Mouse (Mus musculus) thymus, postnatal 14 days (tissue): Measurements from ENCODE around the gene 1700016K19Rik.

Source experiments
- DNase-seq: peaks from one replicate; pipeline ENCODE4 v3.0.0; 2021

1700016K19Rik gene

DNA sequence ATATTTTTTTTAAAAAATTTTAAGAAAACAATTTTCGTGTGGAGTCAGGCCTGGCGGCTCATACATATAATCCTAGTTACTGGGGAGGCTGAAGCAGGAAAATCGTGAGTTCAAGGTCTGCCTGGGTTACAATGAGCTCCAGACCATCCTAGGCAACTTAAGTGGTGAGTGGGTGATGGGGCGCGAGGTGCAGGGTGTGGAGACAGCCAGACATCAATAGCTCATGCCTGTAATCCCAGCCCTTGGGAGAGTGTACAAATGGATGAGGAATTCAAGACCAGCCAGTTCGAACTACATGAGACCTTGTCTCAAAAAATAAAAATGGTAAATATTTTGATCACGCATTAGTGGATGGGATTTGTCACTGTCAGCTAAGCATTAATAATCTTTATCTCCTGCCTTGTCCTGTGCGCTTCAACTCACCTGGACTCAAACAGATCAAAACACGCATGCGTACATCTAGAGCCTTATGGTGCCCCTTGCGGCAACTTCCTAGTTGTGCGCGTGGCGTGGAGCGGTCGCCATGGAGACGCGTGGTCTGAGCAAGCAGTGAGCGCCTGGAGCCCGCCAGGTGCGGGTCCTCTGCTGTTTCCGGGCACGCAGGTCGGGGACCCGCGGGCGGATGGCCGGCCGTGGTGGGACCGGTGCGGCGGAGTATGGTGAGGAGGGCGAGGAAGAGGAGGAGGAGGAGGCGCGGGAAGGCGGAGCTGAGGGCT lies at the start of gene 1700016K19Rik:
Gene 1700016K19Rik (plus strand): TSS at position 473 of the 716 bp plus-strand sequence.
- DNase-seq: peak; percentile 91

DNA sequence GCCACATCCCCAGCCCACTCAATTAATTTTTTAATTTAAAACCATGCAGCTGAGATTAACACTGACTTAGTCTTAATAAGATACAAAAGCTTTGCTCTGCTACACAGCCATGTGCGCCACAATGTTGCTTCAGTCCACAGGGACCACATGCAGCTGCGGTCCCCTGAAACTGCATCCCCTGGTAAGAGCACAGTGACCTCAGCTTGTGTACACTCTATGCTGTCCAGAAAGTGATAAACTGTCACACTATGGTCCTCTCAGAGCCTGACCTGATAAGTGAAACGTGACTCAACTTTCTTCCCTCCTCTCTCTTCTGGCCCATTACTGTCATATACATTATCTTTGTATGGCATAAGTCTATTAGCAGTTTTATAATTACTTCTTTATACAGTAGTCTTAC lies 49.3 kb upstream of the 1700016K19Rik start:
- DNase-seq: no peak

DNA sequence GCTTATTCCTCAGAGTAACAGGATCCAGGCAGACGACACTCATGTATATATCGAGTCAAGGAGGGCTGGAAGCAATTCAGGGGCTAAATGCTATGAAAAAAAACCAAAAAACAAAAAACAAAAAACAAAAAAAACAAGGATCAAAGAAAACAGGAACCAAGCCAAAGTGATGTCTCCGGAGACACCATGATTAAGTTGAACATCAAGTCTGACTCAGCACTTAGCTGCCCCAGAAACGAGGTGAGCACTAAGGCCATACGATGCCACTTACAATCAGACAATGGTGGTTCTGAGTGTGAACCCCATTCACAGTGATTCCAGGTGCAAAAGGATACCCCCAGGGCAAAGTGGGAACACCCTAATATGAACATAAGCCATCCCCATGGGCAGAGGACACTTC lies 47.8 kb upstream of the 1700016K19Rik start:
- DNase-seq: no peak

DNA sequence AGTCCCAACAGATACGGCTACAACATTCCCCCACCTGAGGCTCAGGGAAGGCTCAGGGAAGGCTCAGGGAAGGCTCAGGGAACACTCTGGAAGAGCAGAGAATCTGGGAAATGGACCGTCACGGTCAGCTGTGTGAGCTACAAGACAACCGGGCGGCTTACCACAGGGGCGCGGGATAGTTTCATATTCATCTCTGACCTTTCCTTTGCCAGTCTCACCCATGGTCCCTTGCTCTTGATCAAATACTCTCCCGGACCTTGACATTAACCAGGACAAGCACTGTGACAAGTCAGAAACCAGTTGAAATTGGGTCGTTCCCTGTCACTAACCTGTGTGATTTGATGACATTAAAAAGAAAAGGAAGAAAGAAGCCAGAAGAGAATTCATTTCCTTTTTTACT lies 44.8 kb upstream of the 1700016K19Rik start:
- no peak for DNase-seq

DNA sequence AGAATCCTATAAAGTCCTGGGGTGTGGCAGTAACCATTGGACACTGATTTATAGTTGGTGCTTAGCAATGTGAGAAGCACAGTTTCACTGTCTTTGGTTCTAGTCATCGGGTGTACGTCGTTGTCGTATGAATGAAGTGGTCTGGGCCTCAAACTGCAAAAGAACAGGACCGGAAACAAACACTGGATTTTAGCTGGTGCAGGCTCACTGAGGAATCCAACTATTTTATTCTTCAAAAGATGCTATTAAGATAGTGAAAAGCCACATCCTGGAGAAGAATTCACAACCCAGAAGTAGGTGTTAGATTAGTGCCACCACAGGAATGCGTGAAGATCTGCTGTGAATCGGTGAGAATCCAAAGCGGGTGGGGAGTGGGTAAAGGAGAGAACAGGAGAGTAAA lies 43.1 kb upstream of the 1700016K19Rik start:
- DNase-seq: no peak

DNA sequence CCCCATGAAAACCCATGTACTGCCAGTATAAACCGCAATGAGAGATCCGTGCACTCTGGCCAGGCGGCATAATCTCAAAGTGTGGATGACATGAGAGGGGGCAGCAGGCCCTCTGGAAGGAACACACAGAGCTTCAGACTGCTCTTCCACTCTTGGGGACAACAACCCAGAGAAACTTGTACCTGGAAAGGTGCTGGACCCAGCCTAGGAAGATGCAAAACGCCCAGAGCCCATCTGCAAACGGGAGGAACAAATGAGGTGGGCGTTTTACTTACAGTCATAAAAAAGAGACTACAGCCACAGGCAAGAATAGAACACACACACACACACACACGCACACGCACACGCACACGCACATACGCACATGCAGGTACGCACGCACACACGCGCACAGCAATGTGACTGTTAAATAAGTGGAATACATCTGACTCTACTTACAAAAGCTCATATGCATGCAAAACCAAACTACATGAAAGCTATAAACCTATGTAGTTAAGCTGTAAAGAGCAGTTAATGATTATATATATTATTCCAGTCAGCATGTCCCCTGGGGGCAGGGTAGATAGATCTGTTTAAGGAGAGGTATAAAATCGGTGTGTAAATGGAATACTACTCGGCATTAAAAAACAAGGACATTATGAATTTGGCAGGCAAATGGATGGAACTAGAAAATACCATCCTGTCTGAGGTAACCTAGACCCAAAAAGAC lies 42.4 kb upstream of the 1700016K19Rik start:
- no peak for DNase-seq

DNA sequence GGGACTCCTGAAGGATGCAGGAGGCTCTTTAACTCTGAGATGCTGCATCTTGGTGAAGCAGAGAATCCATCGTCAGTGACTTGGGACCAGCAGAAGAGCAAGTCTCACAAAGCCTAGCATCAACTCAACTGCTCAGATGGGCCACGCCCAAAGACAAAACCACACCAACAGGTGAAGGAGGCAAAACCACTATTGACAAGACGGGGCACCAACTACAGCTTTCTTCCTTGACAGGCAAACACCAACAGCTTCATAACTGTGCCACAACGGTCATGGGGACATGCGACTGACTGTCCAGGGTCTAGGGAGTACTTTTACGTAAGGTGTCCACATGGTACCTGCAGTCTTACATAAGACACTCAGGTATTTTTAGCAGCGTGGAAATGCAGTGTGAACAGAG lies 37.9 kb upstream of the 1700016K19Rik start:
- DNase-seq: peak; percentile 23

DNA sequence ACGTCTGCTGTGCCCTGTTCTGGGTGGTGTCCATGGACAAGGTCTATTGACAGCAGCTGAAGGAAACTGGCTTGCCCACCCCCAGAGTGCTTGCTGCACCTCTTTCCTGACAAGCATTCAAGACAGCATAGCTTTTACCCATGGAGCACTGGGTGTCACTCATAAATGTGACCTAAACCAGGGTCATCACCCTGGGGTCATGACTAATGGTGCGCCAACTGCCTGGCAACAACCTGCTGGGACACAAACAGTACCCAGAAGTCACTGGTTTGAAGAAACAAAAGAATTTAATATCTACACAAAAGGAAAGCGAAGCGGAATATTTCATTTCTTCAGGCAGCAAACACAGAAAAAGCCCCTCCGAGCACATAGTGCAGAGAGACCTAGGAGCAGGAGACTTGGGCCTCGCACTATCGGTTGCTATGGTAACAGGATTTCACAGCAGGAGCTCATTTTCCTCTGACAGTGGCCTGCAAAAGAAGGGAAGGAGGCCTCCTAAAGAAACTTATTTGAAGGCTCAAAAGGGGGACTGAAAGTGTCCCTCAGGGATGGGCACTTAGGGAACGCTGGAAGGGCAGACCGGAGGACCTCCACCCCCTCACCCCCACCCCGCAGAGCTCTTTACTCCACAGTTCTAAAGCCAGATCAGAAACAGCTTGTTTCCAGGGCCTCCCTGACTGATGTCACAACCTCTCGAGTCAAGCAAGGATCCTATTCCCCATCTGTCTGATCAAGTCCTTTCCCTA lies 35.8 kb upstream of the 1700016K19Rik start:
- DNase-seq: no peak

DNA sequence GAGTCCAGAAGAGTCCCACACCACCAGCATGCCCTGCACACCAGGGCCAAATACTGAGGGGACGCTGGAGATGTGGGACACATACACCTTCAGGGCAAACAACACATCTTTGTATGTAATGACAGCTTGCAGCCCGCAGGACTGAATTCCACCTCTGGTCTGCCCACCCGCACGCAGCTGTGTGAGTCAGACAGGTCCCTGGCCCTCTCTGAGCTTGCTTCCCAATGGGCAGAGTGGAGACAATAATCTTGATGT lies 35.3 kb upstream of the 1700016K19Rik start:
- DNase-seq: no peak

DNA sequence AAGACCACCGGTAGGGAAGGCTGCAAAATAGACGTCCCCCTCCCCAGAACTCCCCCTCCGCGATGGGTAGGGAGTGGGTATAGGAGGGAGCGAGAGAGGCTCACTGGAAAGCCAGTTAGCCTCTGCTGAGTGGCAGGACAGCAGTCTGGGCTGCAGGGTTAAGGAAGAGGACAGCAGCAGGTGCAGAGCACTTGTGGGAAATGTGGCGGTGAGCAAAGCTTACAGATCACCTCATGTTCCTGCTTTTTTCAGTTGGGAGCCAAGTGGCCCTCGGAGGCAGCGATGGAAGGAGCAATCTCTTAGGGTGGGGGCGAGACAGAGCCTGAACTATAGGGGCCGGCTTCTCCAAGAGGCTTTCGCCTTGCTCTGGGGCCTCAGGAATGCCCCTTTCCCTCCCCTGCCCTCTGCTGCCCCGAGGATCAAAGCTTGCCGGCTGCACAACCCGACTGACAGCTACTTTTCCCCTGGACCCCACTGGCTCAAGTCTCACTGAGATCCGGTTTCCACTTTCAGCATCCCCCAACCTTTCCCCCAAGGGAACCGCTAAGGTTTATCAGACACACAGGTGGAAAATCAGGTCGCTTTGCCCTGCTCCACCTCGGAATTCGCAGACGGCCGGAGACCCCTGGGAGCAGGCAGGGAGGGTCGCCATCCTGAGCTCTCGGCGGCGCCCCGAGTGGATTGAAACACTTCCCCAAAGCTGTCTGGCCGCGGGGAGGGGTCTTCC lies 33.9 kb upstream of the 1700016K19Rik start:
- no peak for DNase-seq

DNA sequence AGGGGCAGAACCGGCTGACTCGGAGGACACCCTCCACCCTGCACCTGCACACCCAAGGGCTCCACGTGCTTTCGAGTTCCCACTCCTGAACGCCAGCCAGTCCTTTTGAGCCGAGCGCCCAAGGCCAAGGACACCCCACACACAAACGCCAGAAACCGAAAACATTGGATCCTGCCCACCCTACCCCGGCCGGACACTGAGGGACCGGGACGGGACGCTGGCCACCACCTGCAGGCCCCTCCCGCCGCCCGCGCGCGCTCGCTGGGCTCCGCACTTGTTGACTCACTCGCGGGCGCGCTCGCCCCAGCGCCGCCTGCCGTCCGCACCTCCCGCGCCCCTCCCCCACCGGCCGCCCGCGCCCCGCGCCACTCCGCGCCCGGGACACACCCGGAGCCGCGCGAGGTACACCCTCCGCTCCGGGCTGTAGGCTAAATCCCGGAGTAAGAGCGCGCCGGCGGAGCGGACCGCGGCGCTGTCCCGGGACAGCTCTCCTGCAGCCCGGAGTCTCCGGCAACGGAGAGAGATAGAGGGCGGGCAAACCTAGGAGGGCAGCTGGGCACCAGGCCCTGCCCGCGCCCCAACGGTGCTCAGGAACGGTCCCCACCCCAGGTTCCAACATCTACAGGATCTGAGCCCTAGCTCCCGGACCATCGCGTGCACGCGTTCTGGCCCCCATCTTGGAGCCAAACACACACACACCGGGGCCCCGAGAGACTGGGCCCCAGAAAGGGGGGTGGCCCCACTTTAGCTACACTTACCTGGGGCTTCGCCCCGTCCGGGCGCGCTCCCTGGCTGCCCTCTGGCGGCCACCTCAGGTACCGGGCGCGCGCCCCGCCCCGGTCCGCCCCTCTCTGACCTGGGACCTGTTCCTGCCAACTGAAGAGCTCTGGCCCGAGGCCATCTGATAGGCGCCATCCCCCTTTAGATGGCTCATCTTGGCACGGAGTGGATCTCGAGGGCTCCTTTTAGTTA lies 33.0 kb upstream of the 1700016K19Rik start:
- peak; percentile 91 for DNase-seq

DNA sequence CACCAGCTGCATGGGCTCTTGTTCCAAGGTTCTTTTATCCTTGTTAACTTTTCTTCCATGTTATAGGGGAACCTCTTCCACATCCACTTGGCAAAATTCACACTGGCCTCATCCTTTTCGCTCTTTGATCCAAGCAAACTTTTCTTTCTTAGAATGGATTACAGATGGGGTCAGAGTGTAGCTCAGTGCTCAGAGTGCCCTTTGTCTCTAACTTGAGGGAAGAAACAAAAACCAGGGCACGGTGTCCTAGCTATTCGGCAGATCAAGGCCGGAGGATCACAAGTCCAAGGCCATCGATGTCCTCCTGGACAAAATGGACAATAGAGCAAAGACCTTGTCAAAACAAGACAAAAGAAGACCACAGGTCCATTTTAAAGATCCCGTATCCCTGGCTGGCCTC lies 31.0 kb upstream of the 1700016K19Rik start:
- DNase-seq: no peak

DNA sequence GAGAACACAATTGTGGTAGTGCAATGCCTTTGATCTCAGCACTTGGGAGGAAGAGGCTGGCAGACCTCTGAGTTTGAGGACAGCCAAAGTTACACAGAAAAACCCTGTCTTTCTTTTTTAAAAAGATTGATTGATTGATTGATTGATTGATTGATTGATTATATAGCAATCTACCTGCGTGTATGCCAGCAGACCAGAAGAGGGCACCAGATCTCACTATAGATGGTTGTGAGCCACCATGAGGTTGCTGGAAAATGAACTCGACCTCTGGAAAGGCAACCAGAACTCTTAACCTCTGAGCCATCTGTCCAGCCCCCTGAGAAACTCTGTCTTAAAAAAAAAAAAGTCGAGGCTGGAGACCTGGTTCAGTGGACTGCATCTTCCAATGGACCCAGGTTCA lies 29.1 kb upstream of the 1700016K19Rik start:
- peak; percentile 19 for DNase-seq

DNA sequence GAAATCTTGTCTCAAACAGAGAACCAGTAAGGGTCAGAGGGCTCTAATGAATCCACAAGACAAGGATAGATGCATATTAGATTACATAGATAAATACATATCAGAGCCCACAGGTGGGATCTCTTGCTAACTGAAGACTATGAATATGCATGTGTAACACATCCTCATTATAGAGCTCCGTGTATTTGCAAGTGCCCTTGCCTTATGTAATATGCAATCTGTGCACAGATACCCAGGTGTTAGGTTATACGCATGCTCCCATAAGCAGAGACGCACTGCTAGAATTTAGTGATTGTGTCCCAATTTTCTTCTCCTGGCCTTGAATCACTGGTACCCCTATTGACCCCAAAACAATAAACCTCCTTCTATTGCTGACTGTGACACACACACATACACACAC lies 27.5 kb upstream of the 1700016K19Rik start:
- no peak for DNase-seq

DNA sequence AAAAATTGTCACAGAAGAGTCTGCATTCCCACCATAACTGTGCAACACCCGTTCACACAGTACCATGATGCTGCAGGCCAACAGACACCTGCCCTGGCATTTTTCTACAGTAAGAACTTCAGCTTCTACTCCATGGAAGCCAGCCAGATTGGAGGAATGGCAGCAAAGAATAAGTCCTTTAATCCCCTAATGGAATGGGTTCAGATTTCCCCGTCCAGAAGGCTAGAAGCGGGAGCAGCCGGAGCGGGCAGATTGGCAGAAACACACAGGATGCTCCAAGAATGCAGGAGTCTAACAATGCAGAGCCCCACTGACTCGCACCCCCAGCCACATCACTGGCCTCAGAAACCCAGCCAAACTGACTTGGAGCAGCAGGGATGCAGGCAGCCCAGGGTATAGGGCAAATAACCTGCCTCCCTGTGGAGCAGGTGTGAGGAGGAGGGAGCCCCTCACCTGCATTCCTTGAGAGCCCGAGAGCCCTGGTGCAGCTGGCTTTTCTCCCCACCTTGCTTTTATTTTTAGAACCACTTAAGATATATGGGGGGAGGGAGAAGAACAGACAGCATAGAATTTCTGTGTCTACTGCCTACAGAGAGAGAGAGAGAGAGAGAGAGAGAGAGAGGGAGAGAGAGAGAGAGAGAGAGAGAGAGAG lies 26.7 kb upstream of the 1700016K19Rik start:
- DNase-seq: no peak

DNA sequence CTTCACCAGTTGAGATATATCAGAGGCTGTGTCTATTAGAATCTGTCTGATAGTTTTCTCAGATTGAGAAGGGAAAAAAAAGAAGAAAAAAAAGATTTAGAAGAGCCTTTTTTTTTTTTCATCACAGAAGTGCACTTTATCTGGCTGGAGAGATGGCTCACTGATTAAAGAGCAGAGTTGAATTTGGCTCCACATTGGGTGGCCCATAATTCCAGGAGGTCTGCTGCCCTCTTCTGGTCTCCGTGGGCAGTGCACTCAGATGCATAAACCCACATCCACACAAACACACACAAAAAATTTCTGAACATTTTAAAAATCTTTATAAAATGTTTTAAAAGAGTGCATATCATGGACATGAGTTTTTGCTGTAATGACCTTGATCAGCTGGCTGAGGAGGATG lies 25.7 kb upstream of the 1700016K19Rik start:
- peak; percentile 40 for DNase-seq

DNA sequence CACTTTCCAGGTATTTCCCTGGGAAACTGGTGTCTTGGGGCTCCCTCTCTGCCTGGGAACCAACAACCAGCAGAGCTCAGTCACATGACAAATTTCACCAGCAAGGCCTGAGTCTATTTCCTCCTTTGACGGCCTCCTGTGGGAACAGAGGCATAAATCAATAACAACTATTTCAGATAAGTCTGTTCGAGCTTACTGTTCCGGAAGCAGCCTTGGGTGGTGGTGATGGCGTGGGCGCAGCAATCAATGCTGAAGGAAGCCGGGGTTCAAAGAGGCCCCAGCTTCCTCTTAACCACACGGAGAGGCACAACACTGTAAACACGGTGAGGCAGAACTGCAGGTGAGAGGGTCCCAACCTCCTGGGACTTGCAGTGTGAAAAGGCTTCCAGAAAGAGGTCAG lies 23.0 kb upstream of the 1700016K19Rik start:
- peak; percentile 86 for DNase-seq

DNA sequence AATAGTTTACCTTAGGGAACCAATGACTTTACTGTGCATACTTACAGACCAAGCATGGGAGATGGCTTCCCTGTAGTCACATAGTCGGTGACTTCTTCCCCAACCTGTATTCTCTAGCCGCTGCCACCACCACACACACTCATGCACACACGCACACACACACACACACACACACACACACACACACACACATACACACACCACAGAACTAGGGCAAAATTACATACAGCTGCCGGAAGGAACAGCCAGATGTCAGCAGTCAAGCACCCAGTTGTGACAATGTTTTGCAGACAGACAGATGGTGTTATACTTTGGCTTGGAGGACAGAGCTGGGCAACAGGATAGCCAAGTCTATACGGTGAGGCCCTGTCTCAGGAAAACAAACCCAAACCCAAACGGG lies 21.7 kb upstream of the 1700016K19Rik start:
- DNase-seq: peak; percentile 66

DNA sequence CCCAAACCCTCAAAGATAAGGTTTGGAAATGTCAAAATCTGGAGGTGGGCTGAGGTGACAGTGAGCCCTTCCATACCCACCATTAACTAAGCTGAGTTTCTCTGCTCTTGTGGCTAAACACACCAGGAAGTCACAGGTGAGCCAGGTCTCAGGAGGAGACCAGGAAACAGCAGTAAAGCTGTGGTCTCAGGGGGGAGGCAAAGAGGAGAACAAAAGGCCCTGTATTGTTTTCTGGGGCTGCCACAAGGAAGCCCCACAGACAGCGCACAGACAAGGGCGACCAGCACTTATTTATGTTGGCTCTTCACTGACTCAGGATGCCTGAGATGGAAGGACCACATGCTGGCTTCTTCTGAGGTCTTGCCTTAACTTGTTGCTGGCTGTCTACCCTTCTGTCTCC lies 19.3 kb upstream of the 1700016K19Rik start:
- DNase-seq: peak; percentile 46

DNA sequence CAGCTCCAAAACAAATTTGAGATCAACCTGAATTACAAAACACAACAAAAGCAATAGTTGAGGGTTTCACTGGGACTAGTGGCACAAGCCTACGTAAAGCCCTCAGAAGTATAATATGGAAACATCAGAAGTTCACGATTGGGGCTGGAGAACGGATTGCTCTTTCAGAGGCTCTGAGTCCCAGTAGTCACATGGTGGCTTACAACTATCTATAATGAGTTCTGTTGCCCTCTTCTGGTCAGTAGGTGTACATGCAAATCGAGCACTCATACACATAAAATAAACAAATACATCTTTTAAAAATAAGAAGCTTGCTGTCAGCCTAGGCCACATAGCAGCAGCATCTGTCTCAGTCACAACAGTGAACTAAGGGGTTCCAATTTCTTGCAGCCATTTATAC lies 16.5 kb upstream of the 1700016K19Rik start:
- no peak for DNase-seq

DNA sequence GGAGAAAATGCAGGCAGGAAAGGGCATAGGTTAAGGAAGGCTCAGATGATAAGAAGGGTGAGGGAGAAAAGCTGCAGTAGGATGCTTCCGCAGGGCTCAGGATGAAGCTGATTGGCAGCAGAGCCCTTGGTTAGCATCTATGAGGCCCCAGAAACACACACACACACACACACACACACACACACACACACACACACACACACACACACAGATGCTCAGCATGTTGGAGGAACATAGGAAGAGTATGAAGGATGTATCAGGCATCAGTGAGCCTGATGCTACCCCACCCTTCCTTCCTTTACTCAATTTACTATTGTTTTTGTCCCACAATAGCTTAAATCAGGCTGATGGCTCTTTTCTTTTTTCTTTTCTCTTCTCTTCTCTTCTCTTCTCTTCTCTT lies 15.1 kb upstream of the 1700016K19Rik start:
- no peak for DNase-seq

DNA sequence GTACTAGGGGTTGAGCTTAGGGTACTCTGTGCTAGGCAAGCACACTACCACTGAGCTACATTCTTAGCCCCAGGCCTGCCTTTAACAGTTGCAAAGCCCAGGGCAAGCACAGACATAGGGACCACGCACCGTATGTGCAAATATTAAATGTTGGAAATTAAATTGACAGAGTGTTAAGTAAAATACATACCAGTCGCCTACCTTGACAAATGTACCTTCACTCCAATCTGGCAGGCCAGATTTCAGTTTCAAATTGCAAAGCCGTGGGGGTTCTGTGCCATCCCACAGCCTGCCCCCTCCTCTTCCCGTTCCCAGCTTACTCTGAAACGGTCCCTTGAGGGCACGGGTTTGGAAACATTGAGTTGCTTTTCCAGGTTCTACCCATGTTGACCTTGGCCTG lies 13.8 kb upstream of the 1700016K19Rik start:
- DNase-seq: no peak
